Mouse (Mus musculus) CD4-positive helper T cell, adult 2 months (primary cell): Measurements from ENCODE around the gene Rasl12.

ENCODE experiments used
- DNase-seq: peaks from one replicate; pipeline ENCODE4 v3.0.0-alpha.2; 2012; ENCODE audit warnings: low read depth, missing footprints, low spot score

The Rasl12 gene

DNA sequence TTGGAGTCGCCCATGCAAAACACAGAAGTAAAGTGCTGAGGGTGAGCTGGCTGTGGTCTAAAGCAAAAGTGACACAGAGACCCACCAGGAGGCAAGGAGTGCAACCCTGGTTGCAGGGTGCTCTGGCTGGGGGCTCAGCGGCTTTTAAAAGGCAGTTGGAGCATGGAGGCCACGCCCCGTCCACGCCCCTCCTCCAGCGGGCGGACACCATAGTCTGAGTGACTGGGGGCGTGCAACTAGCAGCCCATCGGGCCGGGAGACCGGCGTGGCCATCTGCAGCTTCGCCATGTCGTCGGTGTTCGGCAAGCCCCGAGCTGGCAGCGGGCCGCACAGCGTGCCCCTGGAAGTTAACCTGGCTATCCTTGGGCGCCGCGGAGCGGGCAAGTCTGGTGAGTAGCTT lies at the start of gene Rasl12:
TSS of gene Rasl12 (plus strand) at position 228 of the 400 bp plus-strand sequence.
- DNase-seq, result peak; percentile 47

- DNase-seq, result no peak
Observed at GRCm38 (mm10) chr9:65353251-65353650, 45.1 kb upstream of the Rasl12 start.

GRCm38 (mm10) chr9:65356561-65356960 lies 41.7 kb upstream of the Rasl12 start:
- no peak for DNase-seq

DNA sequence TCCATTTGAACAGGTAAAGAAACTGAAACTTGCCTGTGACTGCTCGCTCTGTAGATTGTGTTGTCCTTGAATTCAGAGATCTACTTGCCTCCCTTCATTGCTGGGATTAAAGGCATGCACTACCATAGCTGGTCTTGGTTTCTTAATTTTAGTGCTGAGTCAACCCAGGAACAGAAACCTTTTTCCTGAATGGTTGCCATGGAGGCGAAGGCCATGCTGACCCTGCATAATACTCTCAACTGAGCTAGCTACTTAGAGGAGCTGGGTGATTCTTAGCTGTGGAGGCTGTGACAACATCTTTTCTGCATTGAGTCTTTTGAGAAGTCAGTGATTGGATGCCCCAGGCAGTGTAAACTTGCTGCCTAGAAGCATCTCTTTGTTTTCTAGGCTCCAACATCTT lies 41.3 kb upstream of the Rasl12 start:
- no peak for DNase-seq

GRCm38 (mm10) chr9:65358956-65359480 lies 39.3 kb upstream of the Rasl12 start:
- DNase-seq, result no peak

- no peak for DNase-seq
Observed at GRCm38 (mm10) chr9:65360641-65361448, 37.5 kb upstream of the Rasl12 start, which contains the start of gene Ubap1l. Ubap1l (plus strand) TSS chr9:65361041.

DNA sequence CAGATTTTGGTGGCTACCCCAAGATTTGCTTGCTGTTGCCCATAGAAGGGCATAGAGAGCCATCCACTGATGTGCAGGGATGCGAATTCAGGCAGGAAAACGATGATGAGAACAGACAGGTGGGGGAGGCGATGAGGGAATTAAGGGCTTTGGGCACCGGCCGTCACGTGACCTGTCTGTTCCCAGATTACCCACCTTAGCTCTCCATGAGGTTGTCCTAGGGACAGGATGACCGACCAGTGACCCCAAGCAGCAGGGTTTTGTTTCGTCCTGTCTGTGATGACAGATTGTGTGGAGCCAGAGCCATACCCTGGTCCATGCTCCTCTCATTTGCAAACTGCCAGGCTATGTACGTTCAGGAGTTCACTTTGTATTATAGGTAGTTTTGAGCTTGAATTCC lies 34.6 kb upstream of the Rasl12 start:
- no peak for DNase-seq

- DNase-seq, result no peak
Observed at GRCm38 (mm10) chr9:65365721-65366120, 32.6 kb upstream of the Rasl12 start.

DNA sequence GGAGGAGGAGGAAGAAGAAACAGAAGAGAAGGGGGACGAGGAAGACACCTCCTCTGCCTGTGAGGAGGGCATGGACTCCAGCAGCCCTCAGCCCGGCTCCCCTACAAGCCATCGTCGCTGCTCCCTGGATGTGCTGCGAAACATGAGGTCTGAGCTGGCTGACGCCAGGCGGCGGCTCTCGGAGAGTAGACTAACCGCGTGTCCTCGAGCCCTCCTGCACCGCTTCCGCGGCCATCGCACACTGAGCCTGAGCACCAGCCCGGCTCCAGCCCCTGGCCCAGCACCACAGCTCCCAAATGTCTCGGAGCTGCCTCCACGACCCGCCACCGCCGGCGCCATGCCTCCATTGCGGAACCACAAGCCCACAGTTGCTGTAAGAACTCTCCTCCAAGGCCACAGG lies 26.6 kb upstream of the Rasl12 start:
- DNase-seq, result no peak

GRCm38 (mm10) chr9:65372449-65372848 lies 25.9 kb upstream of the Rasl12 start:
- DNase-seq, result peak; percentile 10

- DNase-seq, result no peak
Observed at GRCm38 (mm10) chr9:65374468-65375162, 23.7 kb upstream of the Rasl12 start.

GRCm38 (mm10) chr9:65375163-65375934 lies 23.0 kb upstream of the Rasl12 start:
- no peak for DNase-seq

DNA sequence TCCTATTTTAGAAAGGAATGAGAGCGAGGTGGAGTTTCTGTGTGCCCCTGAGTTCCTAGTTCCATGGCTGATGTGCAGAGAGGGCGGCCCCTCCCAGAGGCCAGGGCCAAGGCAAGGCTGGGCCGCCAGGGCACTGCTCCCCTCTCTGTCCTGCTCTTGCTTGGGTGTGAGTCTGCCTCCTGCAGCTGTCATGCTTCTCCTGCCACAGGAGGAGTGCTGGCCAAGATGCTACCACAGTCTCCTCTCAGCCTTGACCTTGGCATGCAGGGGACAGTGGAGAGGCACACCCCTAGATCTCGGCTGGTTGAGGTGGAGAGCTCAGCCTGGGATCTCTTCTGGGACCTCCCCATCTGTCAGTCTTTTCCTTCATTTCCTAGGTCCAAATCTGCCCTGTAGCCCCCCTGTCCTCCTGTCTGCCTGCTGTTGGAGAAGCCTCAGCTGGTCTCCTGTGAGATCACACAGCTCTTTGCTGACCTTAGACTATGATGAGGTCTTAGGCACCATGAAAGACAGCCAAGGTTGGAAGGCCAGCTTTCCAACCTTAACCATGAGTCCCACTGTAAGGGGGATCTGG lies 17.2 kb upstream of the Rasl12 start:
- DNase-seq, result no peak

GRCm38 (mm10) chr9:65382031-65382750 lies 16.1 kb upstream of the Rasl12 start:
- no peak for DNase-seq

GRCm38 (mm10) chr9:65382751-65383097 lies 15.6 kb upstream of the Rasl12 start:
- DNase-seq, result no peak

- no peak for DNase-seq
Observed at GRCm38 (mm10) chr9:65384276-65384675, 14.0 kb upstream of the Rasl12 start.

GRCm38 (mm10) chr9:65386373-65387140 lies 11.7 kb upstream of the Rasl12 start:
- DNase-seq, result no peak

- peak; percentile 9 for DNase-seq
Observed at GRCm38 (mm10) chr9:65390752-65391612, 7.3 kb upstream of the Rasl12 start.

GRCm38 (mm10) chr9:65391613-65391964 lies 6.7 kb upstream of the Rasl12 start, which contains the start of gene Kbtbd13:
Kbtbd13 (minus strand) TSS chr9:65391652.
- DNase-seq, result no peak
